Mouse (Mus musculus): ENCODE results near the gene Hist1h3e.
"Not testable (repeated sequence)": the region's sequence is repeated elsewhere in the genome, so short reads cannot be mapped to it uniquely, and the experiment has no call there.

Hist1h3e gene

GRCm38 (mm10) chr13:23564482-23564881, 2.3 kb upstream of the Hist1h3e start:
- DNase-seq (ENCODE audit: low read depth in 1 of 2, low spot score in 2 of 2): no peak

DNA sequence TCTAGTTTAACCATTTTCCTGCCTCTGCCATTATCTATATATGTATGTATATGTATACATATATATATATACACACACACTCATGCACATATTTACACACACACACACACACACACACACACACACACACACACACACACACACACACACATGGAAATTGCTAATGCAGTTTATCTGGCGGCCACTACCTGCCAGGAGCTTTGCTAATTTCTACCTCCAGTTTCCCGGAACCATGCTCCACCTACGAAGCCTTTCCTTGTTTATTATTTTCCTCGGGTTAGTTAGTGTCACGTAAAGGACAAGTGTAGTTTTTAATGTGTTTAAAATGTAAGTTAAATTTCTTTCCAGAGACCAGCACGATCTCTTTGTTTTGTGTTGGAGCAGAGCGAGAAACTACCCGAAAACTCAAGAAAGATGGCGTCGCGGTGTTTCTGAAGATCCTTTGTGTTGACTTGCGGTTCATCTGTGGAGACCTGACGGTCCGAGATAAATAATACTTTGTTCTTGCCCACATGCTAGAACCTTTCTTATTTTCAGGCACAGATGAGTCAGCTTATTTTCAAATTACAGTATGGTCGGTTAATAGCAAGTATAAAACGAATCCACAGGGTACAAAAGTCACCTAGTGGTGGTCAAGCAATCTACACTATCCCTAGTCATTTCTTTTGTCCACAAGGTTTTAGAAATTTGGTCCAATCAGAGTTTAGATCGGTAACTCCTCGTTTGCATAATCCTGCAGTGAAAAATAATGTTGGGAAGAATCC, 712 bp upstream of the Hist1h3e start:
- peak in 1 of 2 experiments; percentile 26 for DNase-seq (ENCODE audit: low read depth in 1 of 2, low spot score in 2 of 2)

DNA sequence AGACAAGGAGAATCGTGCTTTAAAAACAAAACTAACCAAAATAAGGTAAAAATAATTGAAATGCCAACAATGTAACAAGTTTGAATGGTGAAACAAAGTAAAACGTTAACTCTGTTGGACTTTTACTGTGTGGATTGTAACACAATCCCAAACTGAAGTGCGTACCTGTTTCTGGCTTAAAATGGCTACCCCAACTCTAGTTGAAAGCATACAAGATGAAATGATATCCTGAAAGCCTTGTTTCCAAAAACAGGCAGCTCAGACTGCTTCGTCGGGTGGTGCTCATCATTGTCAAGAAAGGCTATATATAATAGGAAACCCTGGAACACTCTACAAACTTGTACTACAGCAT, 662 bp downstream of the Hist1h3e start:
- DNase-seq (ENCODE audit: low read depth in 1 of 2, low spot score in 2 of 2): not testable (repeated sequence)

DNA sequence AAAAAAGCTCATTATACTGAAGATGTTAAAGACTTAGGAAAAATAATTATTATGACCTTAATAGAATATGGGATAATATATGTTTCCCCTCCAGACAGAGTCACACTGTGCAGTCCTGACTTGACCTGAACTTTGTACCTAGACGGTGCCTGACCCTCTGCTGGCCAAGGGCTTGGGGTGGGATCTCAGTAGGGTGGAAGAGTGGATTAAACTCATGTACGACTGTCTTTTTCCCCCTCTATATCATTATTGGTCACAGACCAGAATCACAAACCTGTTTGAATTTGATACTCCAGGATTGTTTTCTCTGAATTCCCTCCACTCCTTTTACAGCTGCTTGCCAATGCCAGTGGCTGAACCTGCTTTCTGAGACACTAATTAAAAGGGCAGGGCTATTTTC, 1.5 kb downstream of the Hist1h3e start:
- not testable (repeated sequence) for DNase-seq (ENCODE audit: low read depth in 1 of 2, low spot score in 2 of 2)

DNA sequence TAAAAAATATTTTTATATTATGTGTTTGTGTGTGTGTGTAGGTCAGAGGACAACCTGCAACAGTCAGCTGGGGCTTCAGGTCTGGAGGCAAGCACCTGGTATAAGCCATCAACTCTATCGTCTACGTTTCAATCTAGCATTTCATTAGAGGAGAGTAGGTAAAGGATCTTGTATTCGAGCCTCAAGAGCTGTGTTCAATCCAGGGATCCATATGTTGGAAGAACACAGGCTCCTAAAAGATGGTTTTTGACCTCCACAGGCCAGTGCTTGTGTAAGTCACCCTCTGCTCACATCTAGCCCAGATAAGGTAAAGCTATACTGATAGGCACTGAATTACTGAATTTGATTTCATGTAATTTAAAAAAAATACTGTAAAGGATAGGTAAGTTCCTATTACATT, 5.3 kb downstream of the Hist1h3e start:
- no peak for DNase-seq (ENCODE audit: low read depth in 1 of 2, low spot score in 2 of 2)

DNA sequence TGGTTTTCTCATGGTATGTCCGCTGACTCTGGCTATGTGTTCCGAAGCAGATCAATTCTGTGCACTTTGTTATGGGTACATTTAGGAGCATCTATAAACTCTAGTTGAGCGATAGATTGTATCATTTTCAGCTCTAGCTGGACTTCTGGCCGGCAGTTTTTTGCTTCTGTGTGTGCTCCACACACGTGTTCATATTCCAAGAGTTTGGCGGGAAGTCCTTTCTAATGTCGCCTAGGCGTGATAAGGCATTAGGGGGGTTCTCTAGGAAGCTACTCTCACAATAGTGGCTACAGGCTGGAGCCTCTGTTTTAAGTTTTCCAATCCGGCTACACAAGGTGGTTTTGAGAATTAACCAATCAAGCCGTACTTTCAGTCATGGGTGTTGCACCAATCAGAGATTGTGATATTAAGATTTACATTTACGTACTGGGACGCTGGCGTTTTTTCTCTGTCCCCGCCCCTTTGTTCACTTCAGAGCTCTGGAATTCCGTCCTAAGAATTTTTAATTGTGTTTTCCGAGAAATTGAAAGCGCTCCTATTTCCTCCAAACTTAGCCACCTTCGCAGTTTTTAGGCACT, 6.2 kb downstream of the Hist1h3e start:
- peak in 1 of 2 experiments; percentile 33 for DNase-seq (ENCODE audit: low read depth in 1 of 2, low spot score in 2 of 2)

DNA sequence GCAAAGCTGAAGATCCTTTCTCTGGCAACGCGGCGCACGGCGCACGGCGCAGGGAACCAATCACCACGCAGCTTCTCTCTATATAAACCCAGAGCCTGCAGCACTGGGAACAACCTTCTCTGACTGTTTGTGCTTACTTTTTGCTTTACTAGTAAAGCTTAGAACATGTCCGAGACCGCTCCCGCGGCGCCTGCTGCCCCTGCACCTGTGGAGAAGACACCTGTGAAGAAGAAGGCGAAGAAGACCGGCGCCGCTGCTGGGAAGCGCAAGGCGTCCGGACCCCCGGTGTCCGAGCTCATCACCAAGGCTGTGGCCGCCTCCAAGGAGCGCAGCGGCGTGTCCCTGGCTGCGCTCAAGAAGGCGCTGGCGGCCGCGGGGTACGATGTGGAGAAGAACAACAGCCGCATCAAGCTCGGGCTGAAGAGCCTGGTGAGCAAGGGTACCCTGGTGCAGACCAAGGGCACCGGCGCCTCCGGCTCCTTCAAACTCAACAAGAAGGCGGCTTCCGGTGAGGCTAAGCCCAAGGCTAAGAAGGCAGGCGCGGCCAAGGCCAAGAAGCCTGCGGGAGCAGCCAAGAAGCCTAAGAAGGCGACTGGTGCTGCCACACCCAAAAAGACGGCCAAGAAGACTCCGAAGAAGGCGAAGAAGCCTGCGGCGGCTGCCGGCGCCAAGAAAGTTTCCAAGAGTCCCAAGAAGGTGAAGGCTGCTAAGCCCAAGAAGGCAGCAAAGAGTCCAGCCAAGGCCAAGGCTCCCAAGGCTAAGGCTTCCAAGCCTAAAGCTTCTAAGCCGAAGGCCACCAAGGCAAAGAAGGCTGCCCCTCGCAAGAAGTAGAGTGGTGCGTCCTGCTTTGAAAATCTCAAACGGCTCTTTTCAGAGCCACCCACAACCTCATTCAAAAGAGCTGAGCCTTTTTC, 7.0 kb downstream of the Hist1h3e start:
- peak; percentile 53 to 56 for DNase-seq (ENCODE audit: low read depth in 1 of 2, low spot score in 2 of 2)

GRCm38 (mm10) chr13:23554393-23554792, 7.8 kb downstream of the Hist1h3e start:
- no peak for DNase-seq (ENCODE audit: low read depth in 1 of 2, low spot score in 2 of 2)

GRCm38 (mm10) chr13:23552962-23553361, 9.2 kb downstream of the Hist1h3e start, which contains the start of gene Hist1h1d:
Gene Hist1h1d (plus strand): TSS chr13:23553262.
- DNase-seq (ENCODE audit: low read depth in 1 of 2, low spot score in 2 of 2): no peak

DNA sequence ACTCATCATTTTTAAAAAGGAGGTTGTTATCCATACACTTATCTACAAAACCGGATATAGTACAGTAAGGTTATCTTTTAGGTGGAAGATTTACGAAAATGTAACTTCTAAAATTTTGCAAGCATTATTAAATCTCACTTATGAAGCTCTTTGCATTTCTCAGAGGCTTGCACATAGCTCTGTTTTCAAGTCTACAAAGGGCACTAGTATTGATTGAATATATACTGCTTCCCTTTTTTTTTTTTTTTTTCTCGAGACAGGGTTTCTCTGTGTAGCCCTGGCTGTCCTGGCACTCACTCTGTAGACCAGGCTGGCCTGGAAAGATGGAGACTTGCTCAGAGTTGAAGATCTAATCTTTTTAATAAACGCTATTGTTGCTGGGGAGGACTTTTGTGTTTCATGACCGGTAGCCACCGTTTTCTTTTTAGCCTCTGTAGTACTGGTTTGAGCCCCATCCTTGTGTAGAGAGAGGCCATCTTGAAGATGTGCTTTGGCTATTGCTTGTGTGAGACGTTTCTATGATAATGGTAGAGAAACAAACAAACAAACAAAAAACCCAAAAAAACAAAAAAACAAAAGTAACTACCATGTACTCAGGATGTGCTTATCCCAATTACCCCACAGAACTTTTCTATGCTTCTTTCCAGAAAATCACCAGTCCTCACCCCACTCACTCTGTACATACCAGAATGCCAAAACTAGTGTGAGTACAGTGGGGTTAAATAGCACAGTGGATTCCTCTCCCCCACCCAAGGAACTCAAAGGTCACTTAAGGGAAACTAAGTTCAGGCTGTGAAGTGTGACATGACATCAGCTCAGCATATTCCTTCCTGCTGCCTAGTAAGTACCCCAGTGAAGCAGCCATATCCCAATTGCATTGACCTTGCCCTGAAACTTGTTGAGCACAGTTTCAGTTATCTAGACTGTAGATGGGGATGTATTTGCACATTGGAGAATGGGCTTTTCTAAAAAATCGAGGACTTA, 9.9 kb downstream of the Hist1h3e start:
- no peak for DNase-seq (ENCODE audit: low read depth in 1 of 2, low spot score in 2 of 2)

GRCm38 (mm10) chr13:23551146-23551834, 10.9 kb downstream of the Hist1h3e start, which contains the start of gene Hist1h4f:
Gene Hist1h4f (minus strand): TSS chr13:23551648.
- peak; percentile 72 to 78 for DNase-seq (ENCODE audit: low read depth in 1 of 2, low spot score in 2 of 2)

DNA sequence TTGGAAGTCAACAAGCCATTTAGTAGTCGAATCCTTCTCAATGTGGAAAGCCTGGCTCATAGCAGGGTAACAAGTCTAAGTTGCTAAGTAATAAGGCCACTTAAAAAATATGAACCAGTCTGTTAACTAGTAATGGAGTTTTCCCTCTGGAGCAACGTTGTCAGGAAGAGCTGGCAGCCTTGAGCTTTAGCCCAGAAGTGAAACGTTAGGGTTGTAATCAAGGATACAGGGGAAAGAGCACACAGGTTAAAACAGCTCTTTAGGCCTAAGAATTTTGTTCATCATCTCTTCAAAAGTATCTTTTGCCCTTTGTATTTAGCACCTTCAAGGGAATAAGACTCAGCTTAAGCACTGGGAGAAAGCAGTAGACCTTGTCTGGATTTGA, 11.4 kb downstream of the Hist1h3e start:
- no peak for DNase-seq (ENCODE audit: low read depth in 1 of 2, low spot score in 2 of 2)

DNA sequence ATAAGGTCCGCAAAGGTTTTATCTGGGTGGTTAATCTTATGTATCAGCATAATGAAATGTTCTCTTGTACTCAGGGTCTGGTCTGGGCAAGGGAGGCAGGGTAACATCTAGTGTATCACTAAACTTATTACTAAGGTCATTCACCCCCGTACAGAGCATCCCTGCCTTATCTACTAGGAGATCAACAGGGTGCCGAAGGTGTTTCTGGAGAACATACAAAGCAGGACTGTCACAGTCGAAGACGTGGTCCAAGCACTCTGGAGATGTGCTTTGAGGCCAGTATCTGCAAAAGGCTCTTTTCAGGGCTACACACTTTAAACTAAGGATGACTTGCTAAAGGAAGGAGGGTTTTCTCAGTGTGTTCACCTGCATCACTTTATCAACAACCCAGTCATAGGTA, 15.5 kb downstream of the Hist1h3e start:
- no peak for DNase-seq (ENCODE audit: low read depth in 1 of 2, low spot score in 2 of 2)

- peak in 1 of 2 experiments; percentile 28 for DNase-seq (ENCODE audit: low read depth in 1 of 2, low spot score in 2 of 2)
Measured at GRCm38 (mm10) chr13:23544787-23545120, 17.4 kb downstream of the Hist1h3e start.

DNA sequence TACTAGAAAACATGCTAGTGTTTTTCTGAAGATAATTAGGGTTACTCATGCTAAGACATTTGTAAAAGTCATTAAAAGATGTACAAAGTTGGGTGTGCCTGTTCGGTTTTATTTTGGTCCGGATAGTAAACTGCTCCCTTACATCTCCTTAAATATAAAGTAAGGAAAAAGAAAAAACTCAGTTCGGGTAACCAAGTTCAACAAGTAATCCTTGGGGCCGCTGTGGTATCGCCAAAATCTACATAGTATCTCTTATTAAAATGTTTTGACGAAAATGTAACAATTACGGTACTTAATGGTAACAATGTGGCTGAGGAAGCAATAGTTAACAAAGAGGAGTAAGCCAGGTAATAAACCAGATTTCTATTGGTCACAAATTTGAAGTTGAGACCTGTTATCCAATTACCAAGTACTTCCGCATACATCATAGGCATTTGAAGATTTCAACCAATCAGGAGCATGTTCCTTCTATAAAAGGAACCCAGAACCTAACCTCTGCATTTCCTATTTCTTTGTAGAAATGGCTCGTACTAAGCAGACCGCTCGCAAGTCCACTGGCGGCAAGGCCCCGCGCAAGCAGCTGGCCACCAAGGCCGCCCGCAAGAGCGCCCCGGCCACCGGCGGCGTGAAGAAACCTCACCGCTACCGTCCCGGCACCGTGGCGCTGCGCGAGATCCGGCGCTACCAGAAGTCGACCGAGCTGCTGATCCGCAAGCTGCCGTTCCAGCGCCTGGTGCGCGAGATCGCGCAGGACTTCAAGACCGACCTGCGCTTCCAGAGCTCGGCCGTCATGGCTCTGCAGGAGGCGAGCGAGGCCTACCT, 18.0 kb downstream of the Hist1h3e start, which contains the start of gene Hist1h3f:
TSS of gene Hist1h3f (plus strand) at position 88 of the 822 bp plus-strand sequence.
- peak; percentile 66 to 77 for DNase-seq (ENCODE audit: low read depth in 1 of 2, low spot score in 2 of 2)

DNA sequence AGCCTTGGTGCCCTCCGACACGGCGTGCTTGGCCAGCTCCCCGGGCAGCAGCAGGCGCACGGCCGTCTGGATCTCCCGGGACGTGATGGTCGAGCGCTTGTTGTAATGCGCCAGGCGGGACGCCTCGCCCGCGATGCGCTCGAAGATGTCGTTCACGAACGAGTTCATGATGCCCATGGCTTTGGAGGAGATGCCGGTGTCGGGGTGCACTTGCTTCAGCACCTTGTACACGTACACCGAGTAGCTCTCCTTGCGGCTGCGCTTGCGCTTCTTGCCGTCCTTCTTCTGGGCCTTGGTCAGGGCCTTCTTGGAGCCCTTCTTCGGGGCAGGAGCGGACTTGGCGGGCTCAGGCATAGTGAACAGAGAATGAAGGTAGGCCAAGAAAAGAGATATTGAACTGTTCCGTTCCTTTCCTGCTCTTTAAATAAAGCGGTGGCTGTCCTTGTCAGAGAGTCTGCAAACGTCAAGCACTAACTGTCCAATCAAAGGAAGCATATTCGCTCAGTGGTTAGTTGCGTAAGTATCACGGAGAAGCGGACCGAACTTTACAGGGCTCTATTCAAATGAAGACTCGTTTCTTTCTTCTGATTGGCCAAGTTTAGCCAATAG, 19.1 kb downstream of the Hist1h3e start, which contains the start of gene Hist1h2bh:
TSS of gene Hist1h2bh (minus strand) at position 394 of the 609 bp plus-strand sequence.
- peak; percentile 60 to 66 for DNase-seq (ENCODE audit: low read depth in 1 of 2, low spot score in 2 of 2)

DNA sequence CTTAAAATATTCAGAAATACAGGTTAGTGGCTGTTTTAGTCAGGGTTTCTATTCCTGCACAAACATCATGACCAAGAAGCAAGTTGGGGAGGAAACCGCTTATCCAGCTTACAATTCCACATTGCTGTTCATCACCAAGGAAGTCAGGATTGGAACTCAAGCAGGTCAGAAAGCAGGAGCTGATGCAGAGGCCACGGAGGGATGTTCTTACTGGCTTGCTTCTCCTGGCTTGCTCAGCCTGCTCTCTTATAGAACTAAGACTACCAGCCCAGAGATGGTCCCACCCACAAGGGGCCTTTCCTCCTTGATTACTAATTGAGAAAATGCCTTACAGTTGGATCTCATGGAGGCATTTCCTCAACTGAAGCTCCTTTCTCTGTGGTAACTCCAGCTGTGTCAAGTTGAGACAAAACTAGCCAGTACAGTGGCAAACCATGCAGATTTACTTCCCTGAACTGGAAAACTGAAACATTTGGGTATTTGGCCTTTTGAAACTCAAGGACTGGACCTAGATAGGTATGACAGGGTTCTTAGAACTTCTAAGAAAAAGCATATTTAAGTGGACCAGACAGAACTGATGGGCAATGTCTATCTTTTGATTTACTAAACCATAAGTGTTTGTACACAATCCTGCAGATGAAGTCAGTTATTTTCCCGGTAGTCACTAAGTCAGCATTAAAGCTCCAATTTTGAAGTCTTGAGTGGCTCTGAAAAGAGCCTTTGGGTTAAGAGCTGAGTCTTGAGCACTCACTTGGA, 19.8 kb downstream of the Hist1h3e start:
- not testable (repeated sequence) for DNase-seq (ENCODE audit: low read depth in 1 of 2, low spot score in 2 of 2)

GRCm38 (mm10) chr13:23541497-23541896, 20.7 kb downstream of the Hist1h3e start:
- DNase-seq (ENCODE audit: low read depth in 1 of 2, low spot score in 2 of 2): no peak
